Mouse (Mus musculus) mature B cell (primary cell): ENCODE measurements around the gene Astn2.

Source experiments
- in situ Hi-C: fragments of 300-500 bp; cut with MboI; formaldehyde crosslinking; loops from 2 replicates; pipeline ENCODE4 v1.14.3; 2019

Astn2 gene

GRCm38 (mm10) chr4:66310315-66311020, 93.9 kb downstream of the Astn2 start:
- in situ Hi-C loops: no loop called here

GRCm38 (mm10) chr4:66306377-66306776, 98.0 kb downstream of the Astn2 start:
- in situ Hi-C loops: no loop called here

DNA sequence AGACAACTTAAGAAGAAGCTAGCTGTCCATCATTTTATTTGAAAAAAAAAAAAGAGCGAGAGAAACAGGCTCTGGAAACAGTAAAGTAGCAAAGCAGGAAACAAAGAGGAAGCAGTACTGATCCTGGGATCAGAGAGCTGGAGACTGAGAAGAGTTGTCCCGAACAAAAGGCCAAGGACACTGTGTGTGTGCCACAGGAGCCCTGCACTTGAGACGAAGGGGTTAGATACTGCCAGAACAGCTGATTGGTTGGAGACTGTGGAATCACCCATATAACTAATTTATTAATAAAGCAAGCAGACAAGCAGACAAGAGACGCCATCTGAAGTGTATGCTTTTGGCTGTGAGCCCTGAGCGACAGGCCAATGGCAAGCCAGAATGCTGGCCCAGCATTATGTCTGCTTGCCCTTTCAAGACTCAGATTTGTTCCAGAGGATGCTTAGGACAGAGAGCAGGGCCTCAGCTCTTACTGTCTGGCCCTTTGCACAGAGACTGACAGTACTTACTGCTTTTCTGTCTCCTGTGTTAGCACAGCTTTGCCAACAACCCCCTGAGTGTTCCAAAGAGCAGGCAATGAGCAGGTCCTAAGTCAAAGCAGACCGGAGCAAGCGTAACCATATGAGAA, 101.6 kb downstream of the Astn2 start:
- in situ Hi-C loops: no loop called here

GRCm38 (mm10) chr4:66285034-66285433, 119.4 kb downstream of the Astn2 start:
- in situ Hi-C loops: no loop called here

- in situ Hi-C loops: no loop called here
These were observed 128.3 kb downstream of the Astn2 start for GRCm38 (mm10) chr4:66276096-66276495.

DNA sequence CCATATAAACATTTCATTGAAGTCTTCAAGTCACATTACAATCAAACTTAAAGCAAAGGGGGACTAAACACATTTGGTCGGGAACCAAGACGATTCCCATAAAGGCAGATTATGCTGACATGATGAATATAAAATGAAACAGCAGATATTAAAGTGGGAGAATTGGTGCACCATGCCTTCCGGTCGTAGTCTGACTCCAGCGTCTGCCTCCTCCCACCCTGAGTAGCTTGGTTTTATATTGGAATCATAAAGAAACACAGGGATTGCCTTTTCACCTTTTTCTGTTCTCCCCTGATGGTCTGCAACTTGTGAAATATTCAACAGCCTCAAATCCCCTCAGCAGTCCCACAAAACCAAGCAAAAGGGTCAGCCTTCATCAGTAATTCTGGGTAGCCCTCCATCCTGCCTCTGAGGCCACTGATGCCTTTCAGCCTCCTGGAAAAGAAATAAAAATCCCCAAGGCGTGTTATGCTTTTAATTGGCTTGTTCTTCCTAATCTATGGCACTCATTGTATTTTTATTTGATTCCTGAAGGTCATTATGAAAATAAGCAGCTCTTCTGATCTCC, 132.8 kb downstream of the Astn2 start:
- in situ Hi-C loops: no loop called here

DNA sequence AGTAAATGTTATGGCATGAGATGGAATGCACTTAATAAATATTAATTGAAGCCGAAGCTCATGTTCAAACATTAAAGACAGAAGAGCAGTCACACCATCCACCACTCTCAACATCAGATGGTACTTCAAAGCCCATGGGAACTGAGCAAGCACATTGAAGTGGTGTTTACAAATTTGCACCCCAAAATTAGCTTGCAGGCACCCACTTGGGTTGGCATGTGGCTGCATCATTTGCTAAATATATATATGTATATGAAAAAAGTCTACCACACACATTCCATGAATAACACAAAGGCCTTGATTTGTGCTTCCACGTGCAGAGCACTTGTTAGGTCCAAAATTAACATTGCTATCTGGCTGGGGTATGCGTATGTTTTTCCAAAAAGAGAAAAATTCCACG, 140.4 kb downstream of the Astn2 start:
- in situ Hi-C loops: no loop called here

DNA sequence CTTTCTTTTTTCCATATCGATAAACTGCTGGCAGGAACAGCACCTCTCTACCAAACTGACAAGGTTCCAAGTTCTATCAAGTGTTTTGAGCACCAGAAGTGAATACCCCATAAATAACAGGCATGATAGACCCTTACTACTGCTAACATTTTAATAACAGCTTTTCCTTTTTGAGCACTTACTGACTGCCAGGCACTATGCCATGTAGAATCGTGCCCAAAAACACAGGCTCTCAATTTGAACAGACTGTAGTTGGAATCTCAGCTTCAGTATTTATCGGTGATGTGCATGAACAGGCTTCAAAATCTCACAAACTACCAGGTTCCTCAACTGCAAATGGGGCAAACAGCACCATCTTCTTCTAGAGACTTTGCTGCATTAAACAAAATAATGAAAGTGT, 143.1 kb downstream of the Astn2 start:
- in situ Hi-C loops: no loop called here

GRCm38 (mm10) chr4:66258905-66259304, 145.5 kb downstream of the Astn2 start:
- in situ Hi-C loops: no loop called here

- in situ Hi-C loops: no loop called here
These were observed 149.5 kb downstream of the Astn2 start for GRCm38 (mm10) chr4:66254695-66255492.

GRCm38 (mm10) chr4:66248521-66248920, 155.9 kb downstream of the Astn2 start:
- in situ Hi-C loops: no loop called here

- in situ Hi-C loops: no loop called here
These were observed 161.7 kb downstream of the Astn2 start for GRCm38 (mm10) chr4:66242683-66243082.

DNA sequence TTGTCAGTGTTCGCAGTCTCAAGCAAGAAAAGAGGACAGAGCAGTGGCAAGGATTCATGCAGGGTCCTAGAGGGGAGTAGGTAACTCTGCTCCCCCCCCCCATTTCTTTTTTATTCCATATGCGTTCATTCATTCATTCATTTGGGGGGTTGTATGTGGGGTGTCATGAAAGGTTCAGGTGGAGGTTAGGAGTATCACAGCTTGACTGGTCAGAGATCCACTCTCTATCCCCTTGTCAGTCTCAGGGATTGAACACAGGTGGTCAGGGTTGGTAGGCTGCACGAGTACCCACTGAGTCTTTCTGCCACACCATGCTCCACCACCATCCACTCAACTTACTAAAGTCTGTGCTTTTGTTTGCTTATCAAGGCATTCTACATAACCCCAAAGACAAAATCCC, 171.6 kb downstream of the Astn2 start:
- in situ Hi-C loops: no loop called here

GRCm38 (mm10) chr4:66232350-66232749, 172.1 kb downstream of the Astn2 start:
- in situ Hi-C loops: no loop called here

DNA sequence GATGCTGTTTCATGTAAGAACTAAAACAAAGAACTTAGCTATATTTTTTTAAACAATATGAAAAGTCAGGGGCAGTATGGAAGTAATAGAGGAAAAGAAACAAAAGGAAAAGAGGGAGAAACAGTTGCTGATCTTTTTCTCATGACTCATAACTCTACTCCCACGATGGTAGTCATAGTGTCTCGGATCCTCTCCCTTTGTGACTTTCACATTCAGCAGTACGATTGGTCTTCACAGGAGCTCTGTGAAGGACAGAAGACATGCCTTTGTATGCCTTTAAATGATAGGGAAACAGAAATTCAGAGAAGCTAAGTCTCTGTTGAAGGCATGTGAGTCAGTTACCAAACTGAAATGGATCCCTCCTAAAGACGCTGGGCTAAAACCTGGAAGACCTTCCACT, 173.7 kb downstream of the Astn2 start:
- in situ Hi-C loops: no loop called here

- in situ Hi-C loops: no loop called here
These were observed 181.7 kb downstream of the Astn2 start for GRCm38 (mm10) chr4:66222602-66223317.

DNA sequence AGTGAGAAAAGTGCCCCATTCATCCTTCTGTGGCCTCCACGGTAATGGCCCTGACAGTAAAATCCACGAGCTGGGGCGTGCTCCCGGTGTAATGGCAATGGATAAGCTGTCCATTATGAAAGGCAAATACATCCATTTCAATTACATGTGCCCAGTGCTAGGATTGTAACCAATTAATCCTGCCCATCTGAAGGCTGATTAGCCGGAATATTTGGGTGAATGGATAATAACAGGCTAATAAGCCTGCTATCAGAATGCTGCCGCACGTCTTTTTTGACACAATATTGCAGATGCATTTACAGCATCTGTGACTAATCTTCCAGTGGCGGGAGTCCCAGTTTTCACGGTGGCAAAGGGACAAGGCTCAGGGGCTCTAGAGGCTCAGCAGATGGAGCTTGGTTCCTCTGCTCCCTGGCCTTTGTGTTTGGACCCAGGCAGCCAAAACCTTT, 189.2 kb downstream of the Astn2 start:
- in situ Hi-C loops: no loop called here

- in situ Hi-C loops: no loop called here
These were observed 214.8 kb downstream of the Astn2 start for GRCm38 (mm10) chr4:66189636-66190035.

- in situ Hi-C loops: no loop called here
These were observed 228.4 kb downstream of the Astn2 start for GRCm38 (mm10) chr4:66175887-66176533.

- in situ Hi-C loops: no loop called here
These were observed 232.8 kb downstream of the Astn2 start for GRCm38 (mm10) chr4:66171583-66171982.

DNA sequence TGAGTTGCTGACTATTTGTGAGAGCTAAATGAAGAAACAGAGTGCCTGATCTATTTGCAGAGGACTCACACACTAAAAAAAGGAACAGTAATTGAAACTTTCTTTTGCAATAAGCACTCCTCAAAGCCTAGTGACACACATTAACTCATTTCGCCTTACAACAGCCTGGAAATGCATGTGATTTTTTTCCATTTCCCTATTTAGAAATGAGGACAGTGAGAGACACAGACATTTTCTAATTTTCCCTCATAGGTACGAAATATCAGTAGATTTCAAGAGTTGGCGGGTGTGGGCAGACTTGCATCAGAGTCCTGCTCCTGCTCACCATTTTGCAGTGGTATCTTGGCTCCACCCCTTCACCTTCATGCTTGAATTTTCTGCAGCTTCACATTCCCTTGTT, 233.6 kb downstream of the Astn2 start:
- in situ Hi-C loops: no loop called here
